Mouse (Mus musculus) ES-Bruce4 (cell line): ENCODE data around the gene Cnpy4.

Experiments
- EP300 ChIP-seq: IDR thresholded peaks from 2 replicates; pipeline ENCODE4 v1.6.1; 2011; ENCODE audit warnings: low read depth, low read length; ENCODE audit not compliant: insufficient read depth
- POLR2A ChIP-seq: IDR thresholded peaks from one replicate; pipeline ENCODE4 v1.8.1; 2011; ENCODE audit warnings: low read length; ENCODE audit not compliant: insufficient read depth

- TF ChIP-seq EP300 (no peak), POLR2A (no peak)
Measured at GRCm38 (mm10) chr5:138154390-138154789, 32.9 kb upstream of the Cnpy4 start.
